In genomic region chr17:13474310-13475094, GRCm38 (mm10) we compare ENCODE assay signal across 9 mouse cellular contexts.
DNase-seq lines count a peak whose midpoint lies in the region; ATAC-seq and TF ChIP-seq lines count a peak whose summit lies in the region.
"Had no signal": no experiment of that assay in that cellular context is flagged by ENCODE, and none has a peak within 500 bp of the region (broad histone marks: within the 10 kb centered on the region; RNA-seq: fewer than 3 reads in every experiment).

No protein-coding gene starts in this region.

- no peak for TF ChIP-seq CTCF in cortical plate, adult 2 months (IDR thresholded peaks at IDR 0.05; ENCODE audit: extremely low read depth, insufficient read depth, low read length)
- TF ChIP-seq CTCF in liver, postnatal 0 days (IDR thresholded peaks at IDR 0.05; ENCODE audit: low read depth) = no peak

- TF ChIP-seq POLR2A in cortical plate, adult 2 months (IDR thresholded peaks at IDR 0.05; ENCODE audit: extremely low read depth, insufficient read depth, low read length) = no peak

- peaks cover 2% of the 10 kb centered on the region; the same call in 1 of the 2 replicates for H3K4me1 ChIP-seq in cortical plate, adult 2 months (ENCODE audit: control insufficient read depth, insufficient read depth, low read length)
- H3K4me1 ChIP-seq in liver, postnatal 0 days (ENCODE audit: insufficient read depth) = no peaks in the 10 kb centered on the region

- DNase-seq in adrenal gland, adult 2 months = peak; percentile 56
- DNase-seq in adrenal gland, postnatal 4 days (ENCODE audit: low spot score in 2 of 2) = no peak
- DNase-seq in kidney, postnatal 36 days = peak; percentile 31 to 52
- DNase-seq in natural killer cell, adult 2 months (ENCODE audit: low spot score in 2 of 2) = no peak
- DNase-seq in liver, postnatal 0 days = no peak

- H3K9ac ChIP-seq in liver, postnatal 0 days (replicated peaks) = no peak overlapping the region
- H3K9ac ChIP-seq: liver, embryonic 14.5 days had no signal

- TF ChIP-seq EP300 in liver, postnatal 0 days (IDR thresholded peaks at IDR 0.05; ENCODE audit: low read depth) = no peak

- no peaks in the 10 kb centered on the region for H3K36me3 ChIP-seq in liver, postnatal 0 days (replicated peaks; ENCODE audit: insufficient read depth, low read length)

- no peak overlapping the region for H3K4me3 ChIP-seq in cortical plate, adult 2 months (ENCODE audit: insufficient read depth, low read length)
- H3K4me3 ChIP-seq in liver, postnatal 0 days (ENCODE audit: low read depth, low read length) = no peak overlapping the region

- H3K4me2 ChIP-seq in liver, postnatal 0 days (ENCODE audit: low read depth, low read length) = no peak overlapping the region

- no peaks in the 10 kb centered on the region for H3K9me3 ChIP-seq in liver, postnatal 0 days (ENCODE audit: low read length)

- no peaks in the 10 kb centered on the region for H3K27me3 ChIP-seq in liver, postnatal 0 days (ENCODE audit: insufficient read depth, low read length)

- 0 out of 2 replicates have a peak overlapping the region, but pooled peaks have one; percentile 27 for H3K27ac ChIP-seq in cortical plate, adult 2 months (ENCODE audit: insufficient read depth, low read length)
- no peak overlapping the region for H3K27ac ChIP-seq in liver, postnatal 0 days (ENCODE audit: low read depth)
- H3K27ac ChIP-seq: liver, embryonic 14.5 days had no signal

- 65% methylated on average over 14 of the region's 14 CpGs for WGBS in liver, postnatal 0 days (ENCODE audit: insufficient replicate concordance)

- ATAC-seq in megakaryocyte-erythroid progenitor cell, adult 5-6 weeks (replicated peaks; ENCODE audit: low FRiP score, low TSS enrichment, poor library complexity, severe bottlenecking) = 0 out of 2 replicates have a peak, but pooled peaks have one; percentile 29
- no peak for ATAC-seq in erythroblast, adult 5-6 weeks (replicated peaks; ENCODE audit: low FRiP score, poor library complexity, severe bottlenecking)
- no peak for ATAC-seq in liver, postnatal 0 days

Comparison
In these comparisons a context has a peak if more than half of its experiments do, and no peak if none do; other contexts are left out.
1. DNase-seq: peak in adrenal gland, adult 2 months (single experiment) and kidney, postnatal 36 days (2 of 2); none in adrenal gland, postnatal 4 days (0 of 2), natural killer cell, adult 2 months (0 of 2) and liver, postnatal 0 days (single experiment).